Mouse (Mus musculus): ENCODE measurements around the gene Pxmp4. TPM values are rescaled to one million over a fixed set of nuclear protein-coding genes. Genes with fewer than 3 reads are reported as not detected.

Gene Pxmp4
- polyA plus RNA-seq, 1 experiment from 2014 or later = 25.9 TPM

GRCm38 (mm10) chr2:154621684-154622083 lies 18.2 kb upstream of the Pxmp4 start:
- H3K4me1 ChIP-seq (replicated peaks; ENCODE audit: control insufficient read depth, insufficient read depth, low read length) = no peaks in the 10 kb centered on the region
- DNase-seq (ENCODE audit: low spot score) = no peak
- no peaks in the 10 kb centered on the region for H3K36me3 ChIP-seq (ENCODE audit: control insufficient read depth, insufficient read depth, low read length)
- ATAC-seq (replicated peaks; ENCODE audit: low FRiP score, low TSS enrichment, low read depth) = no peak
- WGBS = 73% methylated on average over 5 of the region's 5 CpGs
- H3K9me3 ChIP-seq (ENCODE audit: control insufficient read depth, low read length) = no peaks in the 10 kb centered on the region
- H3K9ac ChIP-seq (ENCODE audit: low read length) = no peak overlapping the region
- H3K4me3 ChIP-seq (ENCODE audit: low read depth, low read length) = no peak overlapping the region
- no peak overlapping the region for H3K4me2 ChIP-seq (ENCODE audit: low read length)
- H3K27me3 ChIP-seq (replicated peaks; ENCODE audit: control insufficient read depth, insufficient read depth, low read length) = no peaks in the 10 kb centered on the region
- H3K27ac ChIP-seq (ENCODE audit: low read depth) = no peak overlapping the region

- H3K36me3 ChIP-seq (ENCODE audit: control insufficient read depth, insufficient read depth, low read length) = no peaks in the 10 kb centered on the region
- peaks cover 6% of the 10 kb centered on the region for H3K4me1 ChIP-seq (replicated peaks; ENCODE audit: control insufficient read depth, insufficient read depth, low read length)
- no peak for DNase-seq (ENCODE audit: low spot score)
- H3K9me3 ChIP-seq (ENCODE audit: control insufficient read depth, low read length) = no peaks in the 10 kb centered on the region
- WGBS = 93% methylated on average over 3 of the region's 3 CpGs
- H3K4me2 ChIP-seq (ENCODE audit: low read length) = no peak overlapping the region
- no peaks in the 10 kb centered on the region for H3K27me3 ChIP-seq (replicated peaks; ENCODE audit: control insufficient read depth, insufficient read depth, low read length)
- H3K27ac ChIP-seq (ENCODE audit: low read depth) = no peak overlapping the region
- H3K4me3 ChIP-seq (ENCODE audit: low read depth, low read length) = no peak overlapping the region
- no peak for ATAC-seq (replicated peaks; ENCODE audit: low FRiP score, low TSS enrichment, low read depth)
- no peak overlapping the region for H3K9ac ChIP-seq (ENCODE audit: low read length)
Observed at GRCm38 (mm10) chr2:154617061-154617460, 13.6 kb upstream of the Pxmp4 start.

GRCm38 (mm10) chr2:154615674-154616073 lies 12.2 kb upstream of the Pxmp4 start:
- no peaks in the 10 kb centered on the region for H3K9me3 ChIP-seq (ENCODE audit: control insufficient read depth, low read length)
- no peak for ATAC-seq (replicated peaks; ENCODE audit: low FRiP score, low TSS enrichment, low read depth)
- no peaks in the 10 kb centered on the region for H3K27me3 ChIP-seq (replicated peaks; ENCODE audit: control insufficient read depth, insufficient read depth, low read length)
- no peak overlapping the region for H3K27ac ChIP-seq (ENCODE audit: low read depth)
- WGBS = 94% methylated on average over 5 of the region's 5 CpGs
- H3K4me1 ChIP-seq (replicated peaks; ENCODE audit: control insufficient read depth, insufficient read depth, low read length) = peaks cover 6% of the 10 kb centered on the region
- no peak overlapping the region for H3K4me2 ChIP-seq (ENCODE audit: low read length)
- no peak overlapping the region for H3K9ac ChIP-seq (ENCODE audit: low read length)
- no peak overlapping the region for H3K4me3 ChIP-seq (ENCODE audit: low read depth, low read length)
- H3K36me3 ChIP-seq (ENCODE audit: control insufficient read depth, insufficient read depth, low read length) = no peaks in the 10 kb centered on the region
- no peak for DNase-seq (ENCODE audit: low spot score)

GRCm38 (mm10) chr2:154614841-154615576 lies 11.5 kb upstream of the Pxmp4 start:
- H3K9ac ChIP-seq (ENCODE audit: low read length) = no peak overlapping the region
- no peaks in the 10 kb centered on the region for H3K9me3 ChIP-seq (ENCODE audit: control insufficient read depth, low read length)
- no peak for DNase-seq (ENCODE audit: low spot score)
- 69% methylated on average over 19 of the region's 19 CpGs for WGBS
- no peaks in the 10 kb centered on the region for H3K36me3 ChIP-seq (ENCODE audit: control insufficient read depth, insufficient read depth, low read length)
- ATAC-seq (replicated peaks; ENCODE audit: low FRiP score, low TSS enrichment, low read depth) = no peak
- peak overlapping the region; percentile 75; the same call in 1 of the 2 replicates for H3K4me2 ChIP-seq (ENCODE audit: low read length)
- no peaks in the 10 kb centered on the region for H3K27me3 ChIP-seq (replicated peaks; ENCODE audit: control insufficient read depth, insufficient read depth, low read length)
- H3K4me3 ChIP-seq (ENCODE audit: low read depth, low read length) = no peak overlapping the region
- no peak overlapping the region for H3K27ac ChIP-seq (ENCODE audit: low read depth)
- peaks cover 6% of the 10 kb centered on the region for H3K4me1 ChIP-seq (replicated peaks; ENCODE audit: control insufficient read depth, insufficient read depth, low read length)

GRCm38 (mm10) chr2:154613118-154614115 lies 9.9 kb upstream of the Pxmp4 start, which contains the start of the genes Zfp341 and 4930519P11Rik:
Gene Zfp341, plus strand, starts transcription at chr2:154613297.
Gene 4930519P11Rik, minus strand, starts transcription at chr2:154613437.
- Histone ChIP-seq H3K27me3 (replicated peaks; ENCODE audit: control insufficient read depth, insufficient read depth, low read length) (no peaks in the 10 kb centered on the region), H3K9ac (ENCODE audit: low read length) (peak within 1 kb of the TSS; percentile 85), H3K4me3 (ENCODE audit: low read depth, low read length) (peak within 1 kb of the TSS; percentile 51), H3K36me3 (ENCODE audit: control insufficient read depth, insufficient read depth, low read length) (no peaks in the 10 kb centered on the region), H3K4me2 (ENCODE audit: low read length) (peak within 1 kb of the TSS; percentile 75), H3K27ac (ENCODE audit: low read depth) (peak within 1 kb of the TSS; percentile 97), H3K4me1 (replicated peaks; ENCODE audit: control insufficient read depth, insufficient read depth, low read length) (peaks cover 6% of the 10 kb centered on the region), H3K9me3 (ENCODE audit: control insufficient read depth, low read length) (no peaks in the 10 kb centered on the region)
- peak; percentile 96 for ATAC-seq (replicated peaks; ENCODE audit: low FRiP score, low TSS enrichment, low read depth)
- DNase-seq (ENCODE audit: low spot score) = peak; percentile 94
- under 1% methylated on average over 82 of the region's 98 CpGs for WGBS

- no peak overlapping the region for H3K27ac ChIP-seq (ENCODE audit: low read depth)
- no peaks in the 10 kb centered on the region for H3K27me3 ChIP-seq (replicated peaks; ENCODE audit: control insufficient read depth, insufficient read depth, low read length)
- no peaks in the 10 kb centered on the region for H3K9me3 ChIP-seq (ENCODE audit: control insufficient read depth, low read length)
- H3K36me3 ChIP-seq (ENCODE audit: control insufficient read depth, insufficient read depth, low read length) = no peaks in the 10 kb centered on the region
- no peak overlapping the region for H3K4me2 ChIP-seq (ENCODE audit: low read length)
- H3K4me3 ChIP-seq (ENCODE audit: low read depth, low read length) = no peak overlapping the region
- H3K4me1 ChIP-seq (replicated peaks; ENCODE audit: control insufficient read depth, insufficient read depth, low read length) = peaks cover 9% of the 10 kb centered on the region
- DNase-seq (ENCODE audit: low spot score) (no peak), ATAC-seq (replicated peaks; ENCODE audit: low FRiP score, low TSS enrichment, low read depth) (no peak)
- WGBS = 69% methylated on average over 10 of the region's 10 CpGs
- no peak overlapping the region for H3K9ac ChIP-seq (ENCODE audit: low read length)
Observed at GRCm38 (mm10) chr2:154609050-154609767, 5.7 kb upstream of the Pxmp4 start.

GRCm38 (mm10) chr2:154606965-154607364 lies 3.5 kb upstream of the Pxmp4 start:
- Histone ChIP-seq H3K9me3 (ENCODE audit: control insufficient read depth, low read length) (no peaks in the 10 kb centered on the region), H3K9ac (ENCODE audit: low read length) (no peak overlapping the region), H3K27me3 (replicated peaks; ENCODE audit: control insufficient read depth, insufficient read depth, low read length) (no peaks in the 10 kb centered on the region), H3K27ac (ENCODE audit: low read depth) (no peak overlapping the region), H3K4me1 (replicated peaks; ENCODE audit: control insufficient read depth, insufficient read depth, low read length) (peaks cover 12% of the 10 kb centered on the region), H3K36me3 (ENCODE audit: control insufficient read depth, insufficient read depth, low read length) (no peaks in the 10 kb centered on the region), H3K4me2 (ENCODE audit: low read length) (no peak overlapping the region), H3K4me3 (ENCODE audit: low read depth, low read length) (no peak overlapping the region)
- WGBS = 87% methylated on average over 1 of the region's 1 CpGs
- DNase-seq (ENCODE audit: low spot score) (no peak), ATAC-seq (replicated peaks; ENCODE audit: low FRiP score, low TSS enrichment, low read depth) (no peak)

GRCm38 (mm10) chr2:154604156-154604555 lies 648 bp upstream of the Pxmp4 start:
- no peak overlapping the region for H3K27ac ChIP-seq (ENCODE audit: low read depth)
- H3K9me3 ChIP-seq (ENCODE audit: control insufficient read depth, low read length) = no peaks in the 10 kb centered on the region
- no peak for DNase-seq (ENCODE audit: low spot score)
- H3K4me3 ChIP-seq (ENCODE audit: low read depth, low read length) = peak overlapping the region; percentile 66
- no peak for ATAC-seq (replicated peaks; ENCODE audit: low FRiP score, low TSS enrichment, low read depth)
- peaks cover 12% of the 10 kb centered on the region for H3K4me1 ChIP-seq (replicated peaks; ENCODE audit: control insufficient read depth, insufficient read depth, low read length)
- H3K4me2 ChIP-seq (ENCODE audit: low read length) = peak overlapping the region; percentile 66
- no peaks in the 10 kb centered on the region for H3K27me3 ChIP-seq (replicated peaks; ENCODE audit: control insufficient read depth, insufficient read depth, low read length)
- H3K36me3 ChIP-seq (ENCODE audit: control insufficient read depth, insufficient read depth, low read length) = no peaks in the 10 kb centered on the region
- WGBS = 38% methylated on average over 7 of the region's 7 CpGs
- H3K9ac ChIP-seq (ENCODE audit: low read length) = no peak overlapping the region
